Mouse (Mus musculus): ENCODE measurements at regions not wholly inside any gene's neighbourhood (a gene's known extent, or its start where the extent isn't known, plus 50 kb on each side); places are given as distances from the start of the nearest gene placed in this dataset.

DNA sequence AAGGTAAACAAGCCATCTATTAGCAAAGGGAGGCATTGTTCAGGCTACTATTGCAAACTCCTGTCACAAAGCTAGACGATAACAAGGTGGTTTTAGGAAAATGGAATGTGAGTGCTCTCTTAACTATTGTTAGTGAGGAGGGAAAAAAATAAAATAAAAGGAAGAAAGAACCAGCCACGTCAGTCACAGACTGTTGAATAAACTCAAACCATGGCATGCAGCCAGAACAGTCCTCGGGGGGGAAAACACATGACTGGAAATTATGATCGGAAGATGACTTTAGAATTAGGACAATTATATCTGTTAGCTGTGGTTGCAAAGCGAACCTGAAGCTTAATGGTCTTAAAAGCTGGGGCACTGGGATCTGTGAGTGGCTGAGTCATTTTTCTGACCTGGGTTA, 524.1 kb downstream of the Tbc1d22a start:
- DNase-seq = no peak

DNA sequence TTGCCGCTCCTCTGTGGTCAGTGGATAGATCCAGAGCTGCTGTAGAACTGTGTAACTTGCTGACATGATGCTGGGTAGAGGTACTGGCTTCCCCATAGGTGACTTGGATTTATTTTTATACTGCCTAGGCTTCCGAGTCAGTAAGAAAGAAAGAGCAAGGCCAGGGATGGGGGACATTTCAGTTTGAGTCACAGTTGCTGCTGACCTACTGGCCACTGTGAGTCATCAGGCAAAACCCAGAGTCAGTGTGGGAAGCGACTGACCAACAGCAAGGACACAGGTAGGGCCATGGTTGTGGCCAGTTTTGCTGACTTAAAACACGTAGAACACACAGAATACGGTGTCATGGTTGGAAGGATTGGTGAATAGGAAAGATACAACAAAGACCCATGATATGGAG, 524.5 kb downstream of the Tbc1d22a start:
- DNase-seq = no peak

DNA sequence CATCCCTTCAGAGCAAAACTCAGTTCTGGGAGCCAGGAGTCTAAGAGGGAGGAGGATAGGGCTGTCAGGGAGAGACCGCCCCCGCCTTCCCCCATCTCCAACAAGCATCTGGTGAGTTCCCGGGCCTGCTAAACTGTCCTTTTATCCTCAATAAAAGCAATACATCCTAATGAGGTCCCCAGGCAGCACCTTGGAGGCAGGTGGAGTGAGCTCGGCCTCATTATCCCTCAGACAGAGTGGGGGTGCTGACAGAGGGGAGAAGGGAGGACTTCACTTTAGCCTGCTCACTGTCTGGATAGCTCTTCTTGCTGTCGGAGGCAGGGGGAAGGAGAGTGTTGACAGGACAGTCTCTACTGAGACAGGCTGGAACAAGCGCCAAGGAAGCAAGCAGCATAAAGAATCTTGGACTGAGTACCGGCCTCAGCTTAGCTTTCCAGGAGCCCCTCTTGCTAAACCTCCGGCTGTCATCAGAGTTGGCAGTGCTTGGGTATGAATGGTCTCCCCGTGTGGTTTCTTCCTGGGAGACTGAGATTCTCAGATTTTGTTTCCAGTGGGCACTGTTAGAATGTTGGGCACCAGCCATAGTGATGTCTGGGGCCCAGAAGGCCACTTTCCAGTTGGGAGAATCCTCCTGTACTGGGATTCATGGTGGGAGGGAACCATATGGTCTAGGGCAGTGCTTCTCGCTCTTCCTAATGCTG, 537.3 kb downstream of the Tbc1d22a start:
- DNase-seq = peak; percentile 51

DNA sequence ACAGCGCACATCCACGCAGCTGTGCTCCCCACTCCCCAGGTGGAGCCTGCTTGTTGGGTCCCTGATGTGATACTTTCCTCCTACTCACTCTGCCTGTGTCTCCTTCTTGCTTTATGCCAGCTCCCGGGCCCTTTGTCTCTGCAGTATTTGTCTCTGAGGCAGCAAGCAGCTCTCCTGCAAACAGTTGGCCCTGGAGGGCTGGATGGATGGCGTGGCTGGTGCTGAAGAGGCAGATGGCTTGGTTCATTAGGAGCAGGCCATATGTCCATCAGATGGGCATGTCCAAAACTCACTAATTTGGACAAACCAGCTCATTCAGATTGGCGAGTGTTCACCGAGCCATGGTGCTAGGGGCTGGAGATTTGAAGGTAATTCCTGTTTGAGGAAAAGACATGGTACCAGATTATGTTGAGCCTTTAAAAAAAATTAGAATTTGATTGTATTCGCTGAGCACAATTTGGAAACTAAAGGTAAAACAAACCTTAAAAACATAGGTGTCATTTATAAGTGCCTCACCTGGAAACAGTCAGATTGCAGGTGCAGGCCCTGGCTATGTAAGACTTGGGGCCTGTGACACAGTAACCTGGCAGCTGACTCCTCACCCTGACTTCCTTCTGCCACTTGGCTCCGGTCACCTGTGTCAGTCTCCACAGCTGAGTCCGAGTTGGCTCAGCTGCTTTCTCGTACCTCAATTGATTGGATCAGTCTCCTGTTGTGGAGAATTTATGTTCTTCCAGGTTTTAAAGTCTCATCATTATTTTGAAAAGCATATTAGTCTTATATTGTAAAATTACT, 549.5 kb downstream of the Tbc1d22a start:
- DNase-seq = peak; percentile 86

DNA sequence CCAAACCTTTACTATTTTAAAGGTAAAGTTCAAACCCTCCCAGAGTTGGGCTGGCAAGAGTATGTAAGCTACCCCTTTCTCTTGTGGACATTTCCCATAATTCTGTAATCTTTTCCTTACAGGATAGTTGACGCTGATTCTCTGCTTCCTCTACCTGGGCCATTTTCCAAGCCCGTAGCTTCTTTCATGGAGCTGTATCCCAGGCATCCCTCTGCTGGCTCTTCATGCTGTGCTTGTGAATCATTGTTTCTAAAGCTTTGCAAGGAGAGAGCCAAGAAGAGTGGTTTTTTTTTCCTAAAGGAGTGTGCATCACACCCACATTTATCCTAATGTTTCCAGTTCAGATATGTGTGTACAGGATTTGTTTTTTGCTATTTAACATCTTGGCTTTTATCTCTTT, 553.4 kb downstream of the Tbc1d22a start:
- DNase-seq = no peak

DNA sequence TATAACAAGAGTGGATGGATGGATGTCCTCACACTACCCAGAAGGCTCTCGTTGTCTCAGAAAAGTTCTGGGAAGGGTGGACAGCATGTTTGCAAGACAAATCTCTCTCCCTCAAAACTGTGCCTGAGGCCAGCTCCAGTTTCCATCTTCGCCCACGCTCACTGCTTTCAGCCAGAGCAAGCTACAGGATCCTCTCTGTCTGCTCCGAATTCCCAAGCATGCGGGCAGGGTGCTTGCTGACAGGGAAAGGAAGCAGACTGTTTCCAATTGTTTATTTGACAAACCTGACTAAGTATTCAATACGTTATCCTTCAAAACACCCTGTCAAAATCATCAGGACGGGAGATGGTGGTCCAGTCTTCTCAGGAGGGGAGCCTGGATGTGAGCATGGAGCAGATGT, 558.8 kb downstream of the Tbc1d22a start:
- DNase-seq = no peak

DNA sequence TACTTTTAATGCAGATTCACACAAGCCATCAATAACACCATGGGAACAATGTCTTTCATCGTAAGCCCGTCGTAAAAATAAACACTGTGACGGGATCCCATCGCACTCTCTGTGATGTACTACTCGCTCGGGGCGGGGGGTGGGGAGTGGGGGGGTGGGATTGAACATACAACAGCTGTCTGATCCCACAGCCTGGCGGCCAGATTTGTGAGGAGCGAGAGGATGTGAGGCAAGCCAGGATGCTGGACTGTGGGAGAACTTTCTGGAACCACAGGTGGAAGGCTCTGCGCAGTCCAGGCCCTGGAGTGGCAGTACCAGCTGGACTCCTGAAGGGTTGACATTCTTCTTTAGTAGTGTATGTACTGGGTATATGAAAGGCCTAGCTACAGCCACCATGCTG, 563.7 kb downstream of the Tbc1d22a start:
- no peak for DNase-seq

DNA sequence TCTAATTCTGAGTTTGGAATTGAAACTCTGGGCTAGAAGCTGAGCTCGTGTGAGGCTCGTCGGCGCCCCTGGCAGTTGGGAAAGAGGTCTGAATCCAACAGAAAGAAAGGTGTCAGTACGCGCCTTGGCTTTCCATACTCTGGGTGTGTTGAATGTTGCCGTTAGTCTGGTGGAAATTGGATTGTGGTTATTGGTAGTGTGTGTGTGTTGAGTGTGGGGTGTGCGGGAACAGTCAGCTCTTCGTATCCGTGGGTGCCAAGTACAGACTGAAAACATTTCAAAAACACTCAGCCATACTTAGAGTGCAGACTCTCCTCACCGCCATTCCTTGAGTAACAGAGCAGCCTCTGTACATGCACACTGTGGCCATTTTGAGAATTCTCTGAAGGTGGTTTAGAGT, 566.9 kb downstream of the Tbc1d22a start:
- no peak for DNase-seq

DNA sequence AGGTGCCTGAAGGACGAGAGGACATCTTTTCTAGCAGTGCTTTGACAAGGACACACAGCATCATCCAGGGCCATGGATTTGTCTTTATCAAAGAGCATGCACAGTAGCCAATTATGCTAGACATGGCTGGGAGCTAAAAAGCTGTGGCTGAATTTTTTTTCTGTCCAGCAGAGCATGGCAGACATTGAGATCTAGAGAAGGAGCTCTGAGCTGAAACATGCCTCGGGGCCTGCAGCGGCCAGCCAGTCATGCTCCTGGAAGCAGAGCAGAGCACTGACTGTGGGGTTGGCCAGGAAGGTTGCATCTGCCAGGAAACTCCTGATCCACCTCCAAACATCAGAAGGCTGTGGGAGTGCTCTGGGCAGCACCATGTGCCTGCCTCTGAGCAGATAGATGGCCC, 580.5 kb downstream of the Tbc1d22a start:
- DNase-seq = no peak

DNA sequence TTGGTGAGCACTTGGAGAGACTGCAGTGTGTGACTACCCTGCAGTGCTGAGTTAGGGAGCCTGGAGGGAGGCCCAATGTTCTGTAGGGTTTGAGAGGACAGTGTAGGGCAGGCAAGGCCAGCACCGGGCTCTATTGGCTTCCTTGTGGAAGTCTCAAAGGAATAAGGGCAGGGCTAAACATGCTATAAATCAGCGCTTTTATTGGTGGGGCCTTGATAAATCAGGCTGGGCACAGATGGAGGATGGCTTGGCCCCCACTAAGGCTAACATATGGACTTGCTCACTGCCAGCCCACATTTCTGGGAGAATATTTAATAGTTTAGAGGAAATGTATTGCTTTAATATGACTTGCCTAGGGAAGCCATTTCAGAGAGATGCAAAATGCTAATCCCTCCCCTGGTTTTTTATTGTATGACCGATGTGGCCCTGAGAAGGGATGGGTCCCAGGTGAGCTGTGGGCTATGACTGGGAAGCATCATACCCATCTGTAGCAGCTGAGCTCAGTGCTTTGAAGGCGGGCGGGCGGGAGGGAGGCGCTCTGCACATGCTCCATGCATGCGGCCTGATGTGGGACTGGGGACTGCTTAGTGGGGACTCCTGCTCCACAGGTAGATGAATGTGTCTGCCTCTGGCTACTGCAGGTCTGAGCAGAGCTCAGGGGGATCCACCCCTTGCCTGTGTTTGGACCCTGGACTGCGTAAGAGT, 584.4 kb downstream of the Tbc1d22a start:
- peak; percentile 48 for DNase-seq

DNA sequence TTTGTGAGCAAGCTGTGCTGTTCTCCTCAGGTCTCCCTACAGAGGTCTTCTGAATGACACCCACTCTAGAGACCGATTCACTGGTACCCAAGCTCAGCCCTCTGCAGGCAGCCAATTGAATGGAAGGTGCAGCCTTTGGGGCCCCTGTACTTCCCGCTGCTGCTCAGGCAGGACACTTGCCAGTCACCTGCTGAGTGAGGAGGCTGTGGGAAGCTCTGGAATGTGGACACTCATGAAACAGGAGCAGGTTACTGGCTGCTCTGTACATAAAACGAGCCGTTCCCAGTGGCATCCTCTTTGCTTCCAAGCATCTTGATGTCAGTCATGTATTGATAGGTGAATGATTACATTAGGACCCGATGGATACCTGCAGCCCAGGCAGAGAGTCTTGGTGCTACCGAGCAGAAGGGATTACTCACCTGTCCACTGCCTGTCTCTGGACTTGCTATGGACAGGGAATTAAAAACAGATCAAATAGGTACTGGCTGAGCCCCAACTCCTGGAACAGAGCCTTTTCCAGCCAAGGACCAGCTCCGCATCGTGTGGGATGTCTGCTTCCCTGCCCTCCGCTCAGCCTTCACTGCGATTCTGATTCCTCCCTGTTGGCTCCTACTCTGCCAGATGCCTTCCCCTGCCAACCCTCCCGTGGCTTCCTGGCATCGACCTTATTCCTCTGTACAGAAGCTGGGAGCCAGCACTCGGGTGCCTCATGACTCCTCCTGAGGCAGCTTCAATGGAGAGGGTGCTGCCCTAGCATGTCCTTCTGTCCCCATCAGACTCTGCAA, 593.2 kb downstream of the Tbc1d22a start:
- peak; percentile 60 for DNase-seq

DNA sequence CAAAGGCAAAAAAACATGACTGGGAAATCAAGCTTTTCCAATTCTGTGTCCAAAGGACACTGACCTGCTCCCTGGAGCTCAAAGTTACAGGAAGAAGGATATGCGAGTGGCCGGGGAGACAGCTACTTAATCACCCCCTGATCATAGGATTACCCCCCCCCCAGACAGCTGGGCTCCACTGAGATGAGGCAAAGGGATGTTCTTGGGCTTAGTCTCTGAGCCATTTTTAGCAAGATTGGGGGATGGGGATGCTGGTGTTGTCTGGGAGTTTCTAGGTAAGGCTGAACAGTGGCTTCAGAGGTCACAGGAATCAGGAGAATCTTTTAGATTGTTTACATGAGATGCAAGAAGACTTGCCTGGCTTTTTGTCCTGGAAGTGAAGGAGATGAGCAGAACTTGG, 597.6 kb downstream of the Tbc1d22a start:
- DNase-seq = no peak

DNA sequence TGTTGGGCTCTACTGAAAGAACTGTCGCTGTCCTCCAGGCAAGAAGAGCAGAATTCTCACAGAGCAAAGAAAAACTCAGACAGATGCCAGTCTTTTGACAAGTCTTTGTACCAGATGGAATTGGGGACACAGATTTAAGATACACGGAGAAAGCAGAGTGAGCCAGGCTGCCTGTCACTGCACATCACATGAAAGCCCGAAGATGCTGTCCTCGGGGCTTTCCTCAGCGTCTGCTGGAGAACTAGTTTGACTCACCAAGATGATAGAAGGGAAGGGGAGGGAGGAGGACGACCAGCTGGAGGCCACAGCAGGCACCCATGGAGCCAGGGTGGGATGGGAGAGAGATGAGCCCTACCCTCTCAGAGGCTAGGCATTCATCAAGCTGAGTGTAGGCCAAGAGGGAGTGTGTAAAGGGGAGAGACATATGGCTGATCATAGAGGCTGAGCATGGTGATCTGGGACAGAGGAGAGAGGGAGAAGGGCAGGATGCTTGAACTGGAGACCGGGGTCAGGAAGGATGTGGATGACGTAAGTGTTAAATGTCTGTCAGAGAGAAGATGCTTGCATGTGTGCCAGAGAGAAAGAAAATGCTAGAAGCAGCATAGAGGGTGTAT, 600.7 kb downstream of the Tbc1d22a start:
- DNase-seq = no peak

DNA sequence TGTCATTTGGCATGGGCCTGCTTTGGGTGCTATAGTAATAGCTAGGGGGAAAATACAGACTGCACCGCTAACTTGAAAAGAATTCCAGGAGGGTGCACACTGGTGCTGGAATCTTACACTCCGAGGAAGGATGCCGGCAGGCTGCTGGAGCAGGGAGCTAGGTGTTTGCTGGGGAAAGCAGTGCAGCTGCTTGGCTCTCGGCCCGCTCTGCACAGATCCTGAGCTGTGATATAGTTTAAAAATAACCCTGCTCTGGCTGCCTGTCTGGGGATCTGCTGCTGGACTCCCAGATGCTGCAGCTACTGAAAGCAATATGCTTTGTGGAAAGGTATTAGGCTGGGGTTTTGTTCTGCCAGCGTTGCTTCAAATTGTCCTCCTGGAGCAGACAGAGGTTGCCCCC, 621.7 kb downstream of the Tbc1d22a start:
- no peak for DNase-seq

DNA sequence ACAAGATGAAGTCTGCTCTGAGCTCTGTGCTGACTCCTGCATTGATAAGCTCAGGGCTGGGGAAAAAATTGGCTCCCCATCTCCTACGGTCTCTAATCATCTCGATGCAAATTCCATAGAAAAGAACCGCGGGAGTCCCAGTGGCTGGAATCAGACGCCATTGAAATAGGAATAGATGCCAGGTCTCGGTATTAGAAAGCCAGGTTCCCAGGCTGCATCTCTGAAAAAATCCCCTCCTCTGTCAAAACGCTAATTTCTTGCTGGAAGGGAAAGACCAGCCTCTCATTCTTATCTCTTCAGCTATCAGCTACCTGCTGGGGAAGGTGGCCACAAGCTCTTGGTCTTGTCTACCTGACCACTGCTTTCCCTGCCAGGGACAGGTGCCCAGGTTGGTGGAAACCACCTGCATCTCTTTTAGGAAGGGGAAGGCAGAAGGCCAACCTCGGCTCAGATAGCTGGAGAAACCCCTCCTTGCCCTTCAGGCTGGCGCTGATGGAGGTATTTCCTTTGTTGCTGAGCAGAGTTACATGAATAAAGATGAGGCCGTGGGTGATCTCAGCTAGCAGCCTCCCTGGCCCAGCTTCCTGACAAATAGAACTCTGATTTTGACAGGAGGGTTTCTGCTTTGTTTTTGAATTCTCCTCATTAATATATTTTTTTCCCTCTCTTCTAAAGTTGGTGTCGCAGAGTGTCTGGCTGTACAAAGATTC, 638.1 kb downstream of the Tbc1d22a start:
- DNase-seq = no peak

DNA sequence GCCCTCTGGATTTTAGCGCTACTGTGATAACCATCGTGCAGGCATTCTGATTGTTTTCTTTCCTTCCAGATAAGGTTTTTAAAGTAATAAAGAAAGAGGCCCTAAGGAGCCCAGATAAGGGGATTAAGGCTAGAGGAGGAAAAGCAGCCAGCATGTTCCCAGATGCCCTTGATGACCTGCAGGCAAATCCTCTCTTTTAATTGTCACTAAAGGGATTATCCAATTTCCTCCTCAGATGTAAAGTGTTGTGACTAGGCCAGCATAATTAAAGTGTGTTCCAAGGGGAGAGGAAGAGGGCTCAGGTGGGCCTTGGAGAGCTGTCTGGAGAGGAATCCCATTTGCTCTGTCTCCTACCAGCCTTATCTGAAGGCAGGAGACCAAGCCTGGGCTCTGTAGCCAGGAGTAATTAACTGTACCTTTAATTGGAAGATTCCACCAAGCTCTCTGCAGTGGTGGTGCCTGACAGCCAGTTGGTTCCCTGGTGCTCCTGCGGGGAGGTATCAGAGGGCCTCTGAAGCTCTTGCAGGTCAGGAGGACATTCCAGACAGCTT, 644.2 kb downstream of the Tbc1d22a start:
- DNase-seq = no peak

DNA sequence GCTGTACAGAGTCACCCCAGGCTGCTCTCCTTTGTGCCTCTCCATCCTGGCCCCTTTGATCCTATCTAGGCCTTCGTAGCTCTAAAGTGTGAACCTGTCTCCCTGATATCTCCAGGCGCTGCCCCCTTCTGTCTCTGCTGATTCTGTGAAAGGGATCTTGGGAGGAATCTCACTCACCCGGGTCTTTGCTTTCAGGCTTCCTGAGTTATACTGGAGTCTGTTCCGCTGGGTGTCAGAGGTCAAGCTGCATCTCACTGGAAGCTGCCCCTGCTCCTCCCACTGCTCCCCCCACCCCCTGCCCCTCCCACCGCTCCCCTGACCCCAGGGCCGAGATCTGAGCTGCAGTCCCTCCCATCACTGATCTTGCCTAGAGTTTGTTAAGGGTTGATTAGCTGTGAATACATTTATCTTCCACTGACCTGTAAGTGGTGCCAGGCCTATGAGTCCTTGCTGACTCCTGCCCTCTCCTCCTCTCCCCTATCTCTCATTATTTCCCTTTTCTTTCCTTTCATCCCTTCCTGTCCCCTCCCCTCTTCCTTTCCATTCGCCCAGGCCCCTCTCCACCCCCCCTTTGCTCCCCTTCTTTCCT, 661.6 kb downstream of the Tbc1d22a start:
- no peak for DNase-seq

DNA sequence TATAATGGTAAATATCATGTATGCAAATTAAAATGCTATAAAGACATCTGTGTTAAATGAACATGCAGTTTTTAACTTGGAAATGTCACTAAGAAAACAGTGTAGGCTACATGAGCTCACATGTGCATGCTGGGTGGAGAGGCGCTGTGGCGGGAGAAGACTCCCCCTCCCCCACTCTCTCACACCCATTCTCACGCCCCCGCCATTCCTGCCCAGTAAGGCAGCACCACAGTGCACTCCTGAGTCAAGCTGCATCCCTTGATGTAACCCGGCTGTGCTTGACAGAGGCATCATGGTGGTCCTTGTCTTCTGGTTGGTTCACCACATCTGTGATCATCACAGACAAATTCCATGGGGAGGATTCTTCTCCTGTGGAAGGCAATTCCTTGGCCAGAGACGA, 647.1 kb upstream of the Fam19a5 start:
- DNase-seq = no peak

DNA sequence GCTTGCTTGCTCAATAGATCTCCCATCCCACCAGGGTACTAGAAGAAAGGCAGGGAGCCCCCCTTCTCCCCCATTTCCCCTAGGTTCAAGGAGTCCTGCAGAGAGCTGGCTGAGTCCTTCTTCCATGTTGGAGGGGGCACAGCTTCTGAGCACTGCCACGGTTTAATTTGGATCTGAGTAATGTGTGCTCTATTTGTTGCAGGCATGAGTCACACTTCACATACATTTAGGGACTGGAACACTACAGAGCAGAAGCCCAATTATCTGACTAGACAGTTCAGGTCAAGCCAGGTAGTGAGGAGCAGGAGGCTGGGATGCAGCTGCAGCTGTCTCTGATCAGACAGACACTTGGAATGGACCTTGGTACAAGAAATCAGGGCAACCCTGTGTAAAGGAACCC, 644.1 kb upstream of the Fam19a5 start:
- no peak for DNase-seq

DNA sequence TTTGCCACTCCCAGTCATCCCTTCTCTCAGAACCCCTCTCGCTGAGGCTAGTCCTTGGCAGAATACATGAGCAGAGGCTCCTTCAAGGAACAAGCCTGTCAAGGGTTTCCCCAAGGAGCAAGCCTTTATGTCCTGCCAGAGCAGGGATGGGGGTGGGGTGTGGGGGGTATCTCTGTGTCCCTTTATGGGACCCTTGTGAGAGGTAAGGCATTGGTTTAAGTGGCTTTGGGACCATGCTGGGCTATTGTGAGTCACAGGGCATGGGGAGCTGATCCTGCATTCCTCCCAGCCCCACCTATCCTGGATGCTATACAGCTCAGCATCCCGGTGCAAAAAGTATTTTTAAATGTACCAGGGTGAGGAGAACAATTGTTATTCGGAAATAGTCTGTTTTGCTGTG, 641.1 kb upstream of the Fam19a5 start:
- DNase-seq = no peak

DNA sequence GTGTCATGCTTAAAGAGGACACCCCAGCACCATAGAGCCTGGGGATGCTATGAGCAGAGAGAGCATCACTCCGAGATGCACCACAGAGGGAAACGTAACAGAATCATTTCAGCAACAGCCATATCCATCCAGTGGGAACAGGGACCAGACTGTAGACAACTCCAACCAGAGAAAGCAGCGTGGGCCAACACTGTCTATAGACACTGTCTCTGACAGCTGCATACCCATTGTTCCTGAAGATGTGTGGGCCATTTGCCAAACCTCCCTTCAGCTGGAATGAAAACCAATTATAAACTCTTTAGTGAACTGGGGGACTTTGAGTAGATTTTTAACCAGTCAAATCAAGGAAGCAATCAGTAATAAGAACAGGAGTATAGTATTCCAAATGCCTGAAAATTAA, 630.8 kb upstream of the Fam19a5 start:
- no peak for DNase-seq

All from cerebellum, adult 8-10 months (tissue).